Mouse (Mus musculus) stomach, postnatal 0 days (tissue): ENCODE measurements at regions not wholly inside any gene's neighbourhood (a gene's known extent, or its start where the extent isn't known, plus 50 kb on each side); places are given as distances from the start of the nearest gene placed in this dataset.

ENCODE experiments used
- ATAC-seq: fragments of 200-750 bp; cut with Nextera tagmentation; 2 replicates; pipeline ENCODE4 v1.8.0; 2017; ENCODE audit not compliant: low FRiP score, low TSS enrichment
- DNase-seq: peaks from one replicate; pipeline ENCODE4 v3.0.0-alpha.2; 2016; ENCODE audit warnings: low spot score
- H3K27ac ChIP-seq: fragments of 300-500 bp; sonication (generic); replicated peaks from 2 replicates; pipeline ENCODE4 v1.5.1; 2014; ENCODE audit warnings: mild to moderate bottlenecking, control low read depth
- H3K27me3 ChIP-seq: fragments of 300-500 bp; sonication (generic); 2 replicates; pipeline ENCODE4 v1.6.1; 2014; ENCODE audit warnings: low read length; ENCODE audit not compliant: control insufficient read depth, insufficient read depth
- H3K36me3 ChIP-seq: fragments of 300-500 bp; sonication (generic); 2 replicates; pipeline ENCODE4 v1.6.1; 2014; ENCODE audit warnings: low read length, mixed read lengths; ENCODE audit not compliant: control insufficient read depth, insufficient read depth
- H3K4me1 ChIP-seq: fragments of 300-500 bp; sonication (generic); replicated peaks from 2 replicates; pipeline ENCODE4 v1.6.1; 2014; ENCODE audit warnings: antibody characterized with exemption; ENCODE audit not compliant: control insufficient read depth, insufficient read depth
- H3K4me2 ChIP-seq: fragments of 300-500 bp; sonication (generic); replicated peaks from 2 replicates; pipeline ENCODE4 v1.6.1; 2014; ENCODE audit warnings: low read depth, mild to moderate bottlenecking, control low read depth, moderate library complexity
- H3K4me3 ChIP-seq: fragments of 300-500 bp; sonication (generic); 2 replicates; pipeline ENCODE4 v1.5.1; 2014; ENCODE audit warnings: low read depth, low read length, control low read depth
- H3K9ac ChIP-seq: fragments of 300-500 bp; sonication (generic); 2 replicates; pipeline ENCODE4 v1.6.1; 2014; ENCODE audit warnings: mild to moderate bottlenecking, low read length, control low read depth, mixed read lengths
- H3K9me3 ChIP-seq: fragments of 300-500 bp; sonication (generic); 2 replicates; pipeline ENCODE4 v1.6.1; 2016; ENCODE audit warnings: low read length; ENCODE audit not compliant: control insufficient read depth
- CTCF ChIP-seq: IDR thresholded peaks from 2 replicates; pipeline ENCODE4 v1.5.1; 2016; ENCODE audit warnings: antibody characterized with exemption, low read depth, mild to moderate bottlenecking, moderate library complexity
- EP300 ChIP-seq: optimal IDR thresholded peaks from 2 replicates; pipeline ENCODE3; 2016; ENCODE audit warnings: antibody characterized with exemption
- whole genome bisulfite sequencing: fragments of 180-500 bp; shearing (Covaris S2); extraction: QIAGEN DNeasy Blood & Tissue Kit; methylation state at CpG from one replicate; pipeline ENCODE4 v1.1.7; 2014; 5-methylcytosine and 5-hydroxymethylcytosine counted together

DNA sequence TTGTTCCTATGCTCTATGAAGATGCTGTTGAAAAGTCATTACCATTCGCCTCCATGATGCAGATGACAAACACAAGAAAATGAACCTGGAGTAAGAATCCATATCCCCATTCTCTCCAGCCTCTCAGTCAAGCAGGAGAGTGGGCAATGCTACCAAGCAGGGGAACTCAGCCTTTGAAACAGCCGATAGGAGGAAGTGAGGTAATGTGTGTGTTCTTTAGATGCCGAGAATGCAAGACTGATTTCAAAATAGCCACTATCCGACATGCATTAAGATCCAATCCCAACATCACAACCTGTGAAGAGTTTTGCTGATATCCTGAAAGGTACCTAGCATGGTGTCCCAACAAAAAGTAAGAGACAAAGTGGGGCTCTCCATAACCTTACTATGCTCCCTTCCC lies 611.8 kb downstream of the Efna5 start:
- TF ChIP-seq CTCF (no peak), EP300 (no peak)
- no peaks in the 10 kb centered on the region for H3K9me3 ChIP-seq
- H3K27ac ChIP-seq = no peak overlapping the region
- H3K4me2 ChIP-seq = no peak overlapping the region
- H3K36me3 ChIP-seq = no peaks in the 10 kb centered on the region
- H3K4me3 ChIP-seq = no peak overlapping the region
- no peaks in the 10 kb centered on the region for H3K27me3 ChIP-seq
- DNase-seq (no peak), ATAC-seq (no peak)
- no peaks in the 10 kb centered on the region for H3K4me1 ChIP-seq
- WGBS = 97% methylated on average over 4 of the region's 4 CpGs
- no peak overlapping the region for H3K9ac ChIP-seq

GRCm38 (mm10) chr17:62253448-62253847 lies 627.7 kb downstream of the Efna5 start:
- Histone ChIP-seq H3K9ac (no peak overlapping the region), H3K4me2 (no peak overlapping the region), H3K36me3 (no peaks in the 10 kb centered on the region), H3K4me3 (no peak overlapping the region), H3K4me1 (no peaks in the 10 kb centered on the region), H3K27ac (no peak overlapping the region), H3K9me3 (no peaks in the 10 kb centered on the region), H3K27me3 (no peaks in the 10 kb centered on the region)
- 40% methylated on average over 3 of the region's 3 CpGs for WGBS
- TF ChIP-seq CTCF (no peak), EP300 (no peak)
- no peak for ATAC-seq
- DNase-seq = no peak

GRCm38 (mm10) chr17:62248011-62248410 lies 633.1 kb downstream of the Efna5 start:
- DNase-seq = no peak
- Histone ChIP-seq H3K9ac (no peak overlapping the region), H3K9me3 (no peaks in the 10 kb centered on the region), H3K4me2 (no peak overlapping the region), H3K36me3 (no peaks in the 10 kb centered on the region), H3K4me3 (no peak overlapping the region), H3K27ac (no peak overlapping the region), H3K27me3 (no peaks in the 10 kb centered on the region), H3K4me1 (no peaks in the 10 kb centered on the region)
- no peak for TF ChIP-seq EP300
- ATAC-seq = no peak
- WGBS = 41% methylated on average over 3 of the region's 3 CpGs

DNA sequence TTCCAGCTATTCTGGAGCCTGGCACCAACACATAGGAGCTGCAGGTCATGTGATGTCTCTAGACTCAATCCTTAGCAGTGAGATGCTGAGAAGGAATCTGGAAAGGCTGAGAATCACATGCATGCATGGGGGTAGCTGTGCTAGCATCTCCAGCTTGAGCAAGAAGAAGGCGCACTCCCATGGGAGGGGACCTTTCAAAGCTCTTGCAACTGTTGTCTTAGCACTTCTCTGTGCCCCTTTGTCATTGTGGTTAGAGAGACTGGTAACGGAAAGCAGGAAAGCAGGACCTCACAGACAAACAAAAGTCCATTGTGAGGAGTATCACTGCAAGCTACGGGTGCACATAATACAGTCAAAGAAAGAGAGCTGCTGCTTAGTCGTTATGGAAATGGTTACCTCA lies 634.5 kb downstream of the Efna5 start:
- DNase-seq = no peak
- TF ChIP-seq CTCF = no peak
- TF ChIP-seq EP300 = no peak
- no peak for ATAC-seq
- Histone ChIP-seq H3K27ac (no peak overlapping the region), H3K4me1 (no peaks in the 10 kb centered on the region), H3K4me3 (no peak overlapping the region), H3K9ac (no peak overlapping the region), H3K4me2 (no peak overlapping the region), H3K36me3 (no peaks in the 10 kb centered on the region), H3K9me3 (no peaks in the 10 kb centered on the region), H3K27me3 (no peaks in the 10 kb centered on the region)
- WGBS = 52% methylated on average over 4 of the region's 4 CpGs

DNA sequence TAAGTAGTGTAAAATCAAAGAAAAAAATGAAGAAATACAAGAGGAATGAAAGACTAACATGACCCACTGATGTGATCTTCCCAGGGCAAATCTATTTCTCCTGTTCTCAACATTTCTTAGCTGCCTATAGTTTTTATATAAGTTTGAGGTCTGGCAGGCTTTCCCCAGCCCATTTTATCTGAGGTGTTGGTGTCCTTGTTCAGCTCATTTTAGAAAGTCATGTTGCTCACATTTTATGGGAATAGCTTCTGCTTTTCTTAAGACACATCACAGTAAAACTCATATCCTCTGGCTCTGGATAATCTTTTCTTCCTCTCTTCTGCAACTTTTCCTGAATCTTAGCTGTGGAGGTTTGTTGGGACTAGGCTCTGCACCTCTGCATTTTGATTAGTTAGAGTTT lies 650.2 kb downstream of the Efna5 start:
- TF ChIP-seq CTCF (no peak), EP300 (no peak)
- Histone ChIP-seq H3K27me3 (no peaks in the 10 kb centered on the region), H3K9me3 (no peaks in the 10 kb centered on the region), H3K4me1 (no peaks in the 10 kb centered on the region), H3K27ac (no peak overlapping the region), H3K9ac (no peak overlapping the region), H3K36me3 (no peaks in the 10 kb centered on the region), H3K4me2 (no peak overlapping the region), H3K4me3 (no peak overlapping the region)
- no peak for DNase-seq
- no peak for ATAC-seq

- Histone ChIP-seq H3K27ac (no peak overlapping the region), H3K36me3 (no peaks in the 10 kb centered on the region), H3K9ac (no peak overlapping the region), H3K27me3 (no peaks in the 10 kb centered on the region), H3K4me1 (no peaks in the 10 kb centered on the region), H3K4me2 (no peak overlapping the region), H3K9me3 (no peaks in the 10 kb centered on the region), H3K4me3 (no peak overlapping the region)
- no peak for TF ChIP-seq EP300
- TF ChIP-seq CTCF = no peak
- DNase-seq (no peak), ATAC-seq (no peak)
- 79% methylated on average over 9 of the region's 9 CpGs for WGBS
Measured at GRCm38 (mm10) chr17:62210441-62211025, 670.6 kb downstream of the Efna5 start.
